Mouse (Mus musculus): Measurements from ENCODE around the gene C1qa.

- TF ChIP-seq CTCF (IDR thresholded peaks at IDR 0.05) (no peak), EP300 (IDR thresholded peaks at IDR 0.05) (no peak)
These were observed 2.1 kb downstream of the C1qa start for GRCm38 (mm10) chr4:136896461-136896860.
